ENCODE assay signal across 9 mouse cellular contexts in genomic region chr17:86909733-86910495, GRCm38 (mm10). TPM values are rescaled to one million over a fixed set of nuclear protein-coding genes. Genes with fewer than 3 reads are reported as not detected.
A peak's percentile ranks its signal among the peaks of the same experiment; 100 is the strongest.
DNase-seq lines count a peak whose midpoint lies in the region; ATAC-seq and TF ChIP-seq lines count a peak whose summit lies in the region.
"Had no signal": no experiment of that assay in that cellular context is flagged by ENCODE, and none has a peak within 500 bp of the region (broad histone marks: within the 10 kb centered on the region; RNA-seq: fewer than 3 reads in every experiment).

No protein-coding gene starts in this region.

- peak; percentile 50 for DNase-seq in heart, postnatal 0 days (ENCODE audit: low spot score)
- DNase-seq in heart, adult 9 months (ENCODE audit: low spot score in 2 of 2), result no peak
- peak; percentile 31 for DNase-seq in 416B (ENCODE audit: low read depth)
- DNase-seq in NIH3T3 (ENCODE audit: low read depth), result peak; percentile 80
- peak; percentile 37 for DNase-seq in neural tube, embryonic 10.5 days (ENCODE audit: extremely low spot score, low spot score)
- no peak for DNase-seq in spleen, postnatal 36 days (ENCODE audit: low spot score in 2 of 2)

- no peak overlapping the region for H3K4me3 ChIP-seq in heart, postnatal 0 days (ENCODE audit: low read depth, low read length)
- H3K4me3 ChIP-seq in hindbrain, embryonic 15.5 days, result no peak overlapping the region

- ATAC-seq in heart, postnatal 0 days (ENCODE audit: insufficient read depth, low read depth), result no peak
- peak; percentile 40; the same call in 1 of the 2 replicates for ATAC-seq in hindbrain, embryonic 15.5 days (ENCODE audit: low FRiP score, low read depth)
- no peak for ATAC-seq in CD4-positive, CD25-positive, alpha-beta regulatory T cell, adult 4 months

- no peaks in the 10 kb centered on the region for H3K9me3 ChIP-seq in heart, postnatal 0 days (replicated peaks; ENCODE audit: control insufficient read depth, low read length)
- H3K9me3 ChIP-seq in hindbrain, embryonic 15.5 days, result no peaks in the 10 kb centered on the region

- TF ChIP-seq EP300 in heart, postnatal 0 days (IDR thresholded peaks at IDR 0.05; ENCODE audit: low read depth), result no peak

- H3K36me3 ChIP-seq in heart, postnatal 0 days (replicated peaks; ENCODE audit: control insufficient read depth, insufficient read depth, low read length), result no peaks in the 10 kb centered on the region
- no peaks in the 10 kb centered on the region for H3K36me3 ChIP-seq in hindbrain, embryonic 15.5 days

- H3K9ac ChIP-seq in heart, postnatal 0 days (replicated peaks; ENCODE audit: low read depth, low read length), result no peak overlapping the region
- no peak overlapping the region for H3K9ac ChIP-seq in hindbrain, embryonic 15.5 days

- 60% methylated on average over 14 of the region's 14 CpGs for WGBS in heart, postnatal 0 days
- WGBS in hindbrain, embryonic 15.5 days, result 64% methylated on average over 14 of the region's 14 CpGs

- H3K27ac ChIP-seq in heart, postnatal 0 days (ENCODE audit: low read depth), result no peak overlapping the region
- no peak overlapping the region for H3K27ac ChIP-seq in hindbrain, embryonic 15.5 days (replicated peaks)

- peaks cover 10% of the 10 kb centered on the region for H3K4me1 ChIP-seq in heart, postnatal 0 days (ENCODE audit: control insufficient read depth, insufficient read depth)
- peaks cover 12% of the 10 kb centered on the region for H3K4me1 ChIP-seq in hindbrain, embryonic 15.5 days (replicated peaks)

- peak; percentile 80 for TF ChIP-seq CTCF in heart, postnatal 0 days (IDR thresholded peaks at IDR 0.05; ENCODE audit: low read depth)

- H3K27me3 ChIP-seq in heart, postnatal 0 days (ENCODE audit: control insufficient read depth, insufficient read depth, low read length), result no peaks in the 10 kb centered on the region; the same call in none of the 2 replicates
- H3K27me3 ChIP-seq in hindbrain, embryonic 15.5 days, result no peaks in the 10 kb centered on the region

- H3K4me2 ChIP-seq in heart, postnatal 0 days (ENCODE audit: low read depth, low read length), result no peak overlapping the region
- H3K4me2 ChIP-seq in hindbrain, embryonic 15.5 days, result no peak overlapping the region

RNA-seq across cellular contexts. Expression of gene Tmem247, which starts 7.2 kb away (rescaled TPM):
- total RNA-seq in heart, postnatal 0 days (2014; rRNA removed; ENCODE audit: low replicate concordance), result not detected in 2 replicates
- polyA plus RNA-seq in heart, postnatal 0 days (2015; fragmentation: Nextera tagmentation; extraction: Ambion mirVana), result not detected in 2 replicates
- not detected in 2 replicates for polyA plus RNA-seq in hindbrain, embryonic 15.5 days (2015; fragmentation: Nextera tagmentation; extraction: Ambion mirVana)
- polyA plus RNA-seq in CD4-positive, CD25-positive, alpha-beta regulatory T cell, adult 4 months (2017; shearing (Covaris generic)), result not detected
- total RNA-seq: neutrophil, adult 5-6 weeks had no signal

RNA-seq across cellular contexts. Expression of gene Atp6v1e2, which starts 37.8 kb away (rescaled TPM):
- not detected in 2 replicates for total RNA-seq in heart, postnatal 0 days (2014; rRNA removed; ENCODE audit: low replicate concordance)
- not detected in 2 replicates for polyA plus RNA-seq in heart, postnatal 0 days (2015; fragmentation: Nextera tagmentation; extraction: Ambion mirVana)
- polyA plus RNA-seq in hindbrain, embryonic 15.5 days (2015; fragmentation: Nextera tagmentation; extraction: Ambion mirVana), result 0.16 TPM in 1 of 2 replicates, not detected in the other
- not detected for polyA plus RNA-seq in CD4-positive, CD25-positive, alpha-beta regulatory T cell, adult 4 months (2017; shearing (Covaris generic))
- total RNA-seq: neutrophil, adult 5-6 weeks had no signal

RNA-seq across cellular contexts. Expression of gene Rhoq, which starts 53.0 kb away (rescaled TPM):
- 67.4 and 74.6 TPM in 2 replicates for total RNA-seq in heart, postnatal 0 days (2014; rRNA removed; ENCODE audit: low replicate concordance)
- 17.6 and 18.7 TPM in 2 replicates for polyA plus RNA-seq in heart, postnatal 0 days (2015; fragmentation: Nextera tagmentation; extraction: Ambion mirVana)
- 8.6 and 8.8 TPM in 2 replicates for polyA plus RNA-seq in hindbrain, embryonic 15.5 days (2015; fragmentation: Nextera tagmentation; extraction: Ambion mirVana)
- 1 to 10 TPM; 4.2 TPM for polyA plus RNA-seq in CD4-positive, CD25-positive, alpha-beta regulatory T cell, adult 4 months (2017; shearing (Covaris generic))

Comparison
In these comparisons a context has a peak if more than half of its experiments do, and no peak if none do; other contexts are left out.
1. DNase-seq: peak in heart, postnatal 0 days (single experiment), 416B (single experiment), NIH3T3 (single experiment) and neural tube, embryonic 10.5 days (single experiment); none in heart, adult 9 months (0 of 2) and spleen, postnatal 36 days (0 of 2).